Mouse (Mus musculus): ENCODE data around the gene Adap1.

The Adap1 gene

GRCm38 (mm10) chr5:139283460-139284180, 41.8 kb downstream of the Adap1 start:
- no peak for DNase-seq

- peak; percentile 93 for DNase-seq
Observed at GRCm38 (mm10) chr5:139282191-139282590, 43.2 kb downstream of the Adap1 start.

GRCm38 (mm10) chr5:139281373-139282112, 43.9 kb downstream of the Adap1 start:
- peak; percentile 42 for DNase-seq

GRCm38 (mm10) chr5:139277287-139277686, 48.1 kb downstream of the Adap1 start:
- no peak for DNase-seq

- no peak for DNase-seq
Observed at GRCm38 (mm10) chr5:139271994-139272554, 53.3 kb downstream of the Adap1 start.

GRCm38 (mm10) chr5:139270806-139271521, 54.5 kb downstream of the Adap1 start:
- peak; percentile 72 for DNase-seq

GRCm38 (mm10) chr5:139267661-139268060, 57.8 kb downstream of the Adap1 start:
- DNase-seq, result no peak

GRCm38 (mm10) chr5:139261403-139261802, 64.0 kb downstream of the Adap1 start:
- no peak for DNase-seq

- peak; percentile 45 for DNase-seq
Observed at GRCm38 (mm10) chr5:139259853-139260252, 65.6 kb downstream of the Adap1 start.

- no peak for DNase-seq
Observed at GRCm38 (mm10) chr5:139258371-139259035, 66.9 kb downstream of the Adap1 start.

GRCm38 (mm10) chr5:139257818-139258217, 67.6 kb downstream of the Adap1 start:
- no peak for DNase-seq

- no peak for DNase-seq
Observed at GRCm38 (mm10) chr5:139257265-139257664, 68.2 kb downstream of the Adap1 start.

- DNase-seq, result no peak
Observed at GRCm38 (mm10) chr5:139256211-139256765, 69.1 kb downstream of the Adap1 start.

GRCm38 (mm10) chr5:139255777-139256176, 69.6 kb downstream of the Adap1 start:
- no peak for DNase-seq

GRCm38 (mm10) chr5:139254938-139255337, 70.5 kb downstream of the Adap1 start:
- no peak for DNase-seq

- peak; percentile 63 for DNase-seq
Observed at GRCm38 (mm10) chr5:139253301-139253741, 72.1 kb downstream of the Adap1 start.

- DNase-seq, result no peak
Observed at GRCm38 (mm10) chr5:139252910-139253245, 72.5 kb downstream of the Adap1 start.

- DNase-seq, result peak; percentile 99
Observed at GRCm38 (mm10) chr5:139252081-139252909, 73.1 kb downstream of the Adap1 start, which contains the start of gene Get4. Gene Get4 (plus strand): TSS chr5:139252324.

GRCm38 (mm10) chr5:139251736-139252080, 73.7 kb downstream of the Adap1 start:
- DNase-seq, result no peak

- no peak for DNase-seq
Observed at GRCm38 (mm10) chr5:139251279-139251678, 74.1 kb downstream of the Adap1 start.

GRCm38 (mm10) chr5:139248846-139249245, 76.6 kb downstream of the Adap1 start:
- no peak for DNase-seq

All from lung, postnatal 14 days (tissue).